Comparison of ENCODE assay signal across 13 mouse cellular contexts in the genomic region with DNA sequence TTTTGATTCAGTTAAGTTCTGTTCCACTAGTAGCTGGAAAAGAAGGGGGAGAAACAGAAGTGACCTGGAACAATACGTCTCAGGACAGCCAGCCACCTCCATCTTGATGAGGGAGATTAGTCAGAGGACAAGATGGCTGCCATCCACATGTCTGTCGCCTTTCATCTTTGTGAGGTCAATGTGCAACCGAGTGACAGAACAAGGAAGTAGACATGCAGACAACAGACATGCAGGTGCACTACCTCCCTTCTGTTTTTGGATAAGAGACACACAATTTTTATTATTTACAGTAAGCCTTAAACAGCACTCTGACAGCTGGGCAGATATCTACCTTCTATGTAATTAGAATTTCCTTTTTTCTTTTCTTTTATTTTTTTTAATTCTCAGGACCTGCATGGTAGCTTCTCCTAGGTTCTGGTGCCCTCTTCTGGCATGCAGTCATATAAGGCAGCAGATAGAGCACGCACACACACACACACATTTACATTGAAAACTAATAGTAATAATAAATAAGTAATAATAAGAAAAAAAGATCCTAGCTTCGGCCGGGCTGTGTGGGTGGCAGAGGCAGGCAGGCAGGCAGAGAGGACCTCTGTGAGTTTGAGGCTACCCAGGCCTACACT. TPM values are rescaled to one million over a fixed set of nuclear protein-coding genes. Genes with fewer than 3 reads are reported as not detected.
DNase-seq lines count a peak whose midpoint lies in the region; ATAC-seq and TF ChIP-seq lines count a peak whose summit lies in the region.
"Had no signal": no experiment of that assay in that cellular context is flagged by ENCODE, and none has a peak within 500 bp of the region (broad histone marks: within the 10 kb centered on the region; RNA-seq: fewer than 3 reads in every experiment).

No protein-coding gene starts in this region.

- TF ChIP-seq POLR2A in embryonic fibroblast, embryonic 13.5 days (IDR thresholded peaks at IDR 0.05; ENCODE audit: low read depth, low read length) = 0 out of 2 replicates have a peak, but pooled peaks have one; percentile 21

- no peak overlapping the region for H3K9ac ChIP-seq in ES-E14 (ENCODE audit: insufficient read depth, low read depth, low read length, poor library complexity, severe bottlenecking)
- H3K9ac ChIP-seq: embryonic facial prominence, embryonic 12.5 days had no signal

- H3K9me3 ChIP-seq in ES-E14 (ENCODE audit: control insufficient read depth, insufficient read depth, low read depth, low read length) = no peaks in the 10 kb centered on the region

- ATAC-seq in activated CD4-positive, CD25-positive, alpha-beta regulatory T cell, adult 4 months = no peak

- no peak overlapping the region for H3K4me3 ChIP-seq in ES-E14 (ENCODE audit: insufficient read depth in 1 of 2, low read depth in 1 of 2, low read length in 2 of 2, poor library complexity in 1 of 2, severe bottlenecking in 1 of 2)
- no peak overlapping the region for H3K4me3 ChIP-seq in embryonic fibroblast, embryonic 13.5 days (ENCODE audit: insufficient read depth, low read length)
- H3K4me3 ChIP-seq: embryonic facial prominence, embryonic 12.5 days had no signal

- TF ChIP-seq CTCF in embryonic fibroblast, embryonic 13.5 days (IDR thresholded peaks at IDR 0.05; ENCODE audit: borderline replicate concordance, insufficient read depth, low read length) = no peak

- in situ Hi-C loops in ES-E14 (cut with MboI; ENCODE audit: low sequenced_read_pairs in 2 of 2, unreplicated experiment in 2 of 2) = no loop called here

- DNase-seq in embryo, embryonic 10 days (ENCODE audit: low spot score) = peak; percentile 35
- DNase-seq in embryo, embryonic 10.5 days (ENCODE audit: low spot score) = no peak
- DNase-seq in lung, postnatal 10 days = peak; percentile 7
- no peak for DNase-seq in lung, postnatal 25 days (ENCODE audit: low spot score)
- peak; percentile 96 for DNase-seq in ES-E14 (ENCODE audit: low read depth, low spot score)
- DNase-seq in cerebellum, adult 11 months = no peak

- peaks cover 0 to 5% of the 10 kb centered on the region in 2 experiments; a peak in 1 of 4 replicates for H3K4me1 ChIP-seq in ES-E14 (ENCODE audit: control insufficient read depth in 2 of 2, insufficient read depth in 2 of 2, low read length in 2 of 2, poor library complexity in 1 of 2)
- no peaks in the 10 kb centered on the region for H3K4me1 ChIP-seq in embryonic fibroblast, embryonic 13.5 days (ENCODE audit: control insufficient read depth, insufficient read depth, low read length)
- H3K4me1 ChIP-seq: embryonic facial prominence, embryonic 12.5 days had no signal

- no peak overlapping the region for H3K27ac ChIP-seq in ES-E14 (ENCODE audit: insufficient read depth, low read depth, low read length, poor library complexity, severe bottlenecking)
- no peak overlapping the region for H3K27ac ChIP-seq in embryonic fibroblast, embryonic 13.5 days (ENCODE audit: insufficient read depth, low read length)
- H3K27ac ChIP-seq: embryonic facial prominence, embryonic 12.5 days had no signal

- H3K36me3 ChIP-seq in ES-E14 (ENCODE audit: control insufficient read depth, insufficient read depth, low read length, poor library complexity, severe bottlenecking) = peaks cover 7% of the 10 kb centered on the region; the same call in 1 of the 2 replicates
- H3K36me3 ChIP-seq: embryonic facial prominence, embryonic 12.5 days had no signal

TF ChIP-seq in ES-E14, 5 proteins besides CTCF, POLR2A, EP300 and RAD21:
- TF ChIP-seq CHD2 (IDR thresholded peaks at IDR 0.05; ENCODE audit: low read depth, low read length) (no peak), ZC3H11A (IDR thresholded peaks at IDR 0.05; ENCODE audit: borderline replicate concordance, low read depth, low read length) (no peak), MAFK (IDR thresholded peaks at IDR 0.05; ENCODE audit: insufficient read depth, low read depth, low read length) (no peak), HCFC1 (IDR thresholded peaks at IDR 0.05; ENCODE audit: borderline replicate concordance, insufficient read depth, low read length) (no peak), ZNF384 (IDR thresholded peaks at IDR 0.05; ENCODE audit: low read depth, low read length) (no peak)

RNA-seq across cellular contexts. Expression of a gene that starts 4.4 kb away (rescaled TPM):
- total RNA-seq in ES-E14 (2012; rRNA removed) = 17.3 and 32.8 TPM in 2 replicates
- polyA plus RNA-seq in embryonic fibroblast, embryonic 13.5 days (2011; ENCODE audit: insufficient read length, low read depth, missing spikeins) = 15.4 and 22.2 TPM in 2 replicates
- 1 to 10 TPM in 1 of 2 experiments, under 1 TPM in 1; 0.67 to 2.2 TPM for polyA plus RNA-seq in activated CD4-positive, CD25-positive, alpha-beta regulatory T cell, adult 4 months (2017; shearing (Covaris generic))

RNA-seq across cellular contexts. Expression of a gene that starts 40.1 kb away (rescaled TPM):
- total RNA-seq in ES-E14 (2012; rRNA removed) = not detected in 2 replicates
- not detected in 2 replicates for polyA plus RNA-seq in embryonic fibroblast, embryonic 13.5 days (2011; ENCODE audit: insufficient read length, low read depth, missing spikeins)
- not detected for polyA plus RNA-seq in activated CD4-positive, CD25-positive, alpha-beta regulatory T cell, adult 4 months (2017; shearing (Covaris generic))
- total RNA-seq: gastrocnemius, adult 18-20 months had no signal
- polyA plus RNA-seq: embryonic facial prominence, embryonic 12.5 days; heart, embryonic 16.5 days; limb, embryonic 14.5 days; stomach, embryonic 16.5 days had no signal

RNA-seq across cellular contexts. Expression of a gene that starts 47.7 kb away (rescaled TPM):
- 0.58 and 0.71 TPM in 2 replicates for total RNA-seq in ES-E14 (2012; rRNA removed)
- polyA plus RNA-seq in embryonic fibroblast, embryonic 13.5 days (2011; ENCODE audit: insufficient read length, low read depth, missing spikeins) = not detected in 2 replicates
- not detected for polyA plus RNA-seq in activated CD4-positive, CD25-positive, alpha-beta regulatory T cell, adult 4 months (2017; shearing (Covaris generic))
- total RNA-seq: gastrocnemius, adult 18-20 months had no signal

Comparison
In these comparisons a context has a peak if more than half of its experiments do, and no peak if none do; other contexts are left out.
1. DNase-seq: peak in embryo, embryonic 10 days (single experiment), lung, postnatal 10 days (single experiment) and ES-E14 (single experiment); none in embryo, embryonic 10.5 days (single experiment), lung, postnatal 25 days (single experiment) and cerebellum, adult 11 months (single experiment).